Mouse (Mus musculus) lung, postnatal 0 days (tissue): Measurements from ENCODE around the gene Psrc1.

Experiments used
- CTCF ChIP-seq: IDR thresholded peaks from 2 replicates; pipeline ENCODE4 v1.5.1; 2016; ENCODE audit warnings: antibody characterized with exemption, mild to moderate bottlenecking
- EP300 ChIP-seq: IDR thresholded peaks from 2 replicates; pipeline ENCODE4 v1.6.1; 2016; ENCODE audit warnings: antibody characterized with exemption, mild to moderate bottlenecking, control low read depth

GRCm38 (mm10) chr3:108432542-108433187 is 49.0 kb downstream of the Psrc1 start:
- TF ChIP-seq CTCF (no peak), EP300 (no peak)
